Mouse (Mus musculus) stomach, embryonic 14.5 days (tissue): Measurements from ENCODE around the gene Camp. TPM values are rescaled to one million over a fixed set of nuclear protein-coding genes. Genes with fewer than 3 reads are reported as not detected.

ENCODE experiments used
- ATAC-seq: fragments of 200-750 bp; cut with Nextera tagmentation; 2 replicates; pipeline ENCODE4 v1.8.0; 2017; ENCODE audit warnings: low read depth, moderate TSS enrichment; ENCODE audit not compliant: insufficient number of reproducible peaks, insufficient read depth, low FRiP score
- H3K27ac ChIP-seq: fragments of 300-500 bp; sonication (generic); 2 replicates; pipeline ENCODE4 v1.5.1; 2014; ENCODE audit warnings: mild to moderate bottlenecking, low read length, moderate library complexity, mixed read lengths
- H3K27me3 ChIP-seq: fragments of 300-500 bp; sonication (generic); 2 replicates; pipeline ENCODE4 v1.6.1; 2014; ENCODE audit warnings: low read length, control low read depth, mixed read lengths; ENCODE audit not compliant: control insufficient read depth, insufficient read depth
- H3K36me3 ChIP-seq: fragments of 300-500 bp; sonication (generic); 2 replicates; pipeline ENCODE4 v1.6.1; 2014; ENCODE audit warnings: mild to moderate bottlenecking, control low read depth, low read length, moderate library complexity, mixed read lengths; ENCODE audit not compliant: control insufficient read depth, insufficient read depth
- H3K4me1 ChIP-seq: fragments of 300-500 bp; sonication (generic); 2 replicates; pipeline ENCODE4 v1.6.1; 2014; ENCODE audit warnings: low read length, control low read depth, mixed read lengths; ENCODE audit not compliant: control insufficient read depth, insufficient read depth
- H3K4me2 ChIP-seq: fragments of 300-500 bp; sonication (generic); replicated peaks from 2 replicates; pipeline ENCODE4 v1.6.1; 2014; ENCODE audit warnings: low read depth, low read length, control low read depth
- H3K4me3 ChIP-seq: fragments of 300-500 bp; sonication (generic); 2 replicates; pipeline ENCODE4 v1.5.1; 2014; ENCODE audit warnings: low read depth, low read length, control low read depth
- H3K9ac ChIP-seq: fragments of 300-500 bp; sonication (generic); replicated peaks from 2 replicates; pipeline ENCODE4 v1.6.1; 2014; ENCODE audit warnings: low read depth, mild to moderate bottlenecking, control low read depth, low read length, moderate library complexity, mixed read lengths
- H3K9me3 ChIP-seq: fragments of 300-500 bp; sonication (generic); 2 replicates; pipeline ENCODE4 v1.6.1; 2016; ENCODE audit warnings: low read depth, low read length, control low read depth; ENCODE audit not compliant: control insufficient read depth
- WGBS: fragments of 180-500 bp; shearing (Covaris S2); extraction: QIAGEN DNeasy Blood & Tissue Kit; methylation state at CpG from one replicate; pipeline ENCODE4 v1.1.7; 2014; 5-methylcytosine and 5-hydroxymethylcytosine counted together
- microRNA-seq: library from miRNA; unstranded; fragments of <30 nt; microRNA quantifications from one replicate; pipeline ENCODE4, GENCODE M21; 2016
- polyA plus RNA-seq: library from polyadenylated mRNA; unstranded; fragments of >200 nt; fragmentation: Nextera tagmentation; extraction: Ambion mirVana; gene quantifications from 2 replicates; pipeline ENCODE4 v1.2.1, GENCODE M21; 2014

Gene Camp
- polyA plus RNA-seq, 1 experiment from 2014 or later, result 7.8 TPM

GRCm38 (mm10) chr9:109798051-109798450 is 51.4 kb downstream of the Camp start:
- Histone ChIP-seq H3K9me3 (no peaks in the 10 kb centered on the region), H3K9ac (no peak overlapping the region), H3K4me3 (no peak overlapping the region), H3K27ac (no peak overlapping the region), H3K4me1 (no peaks in the 10 kb centered on the region), H3K27me3 (no peaks in the 10 kb centered on the region), H3K36me3 (no peaks in the 10 kb centered on the region), H3K4me2 (no peak overlapping the region)
- ATAC-seq, result no peak
- WGBS, result 89% methylated on average over 1 of the region's 1 CpGs

Small RNA genes lying within 50 kb of the gene (microRNA-seq; reads per million reads assigned to microRNA genes)
- gene Mir7089, result 1.3 reads per million

Other genes starting within 250 kb of the Camp start
- gene Fbxw24, start 223.6 kb downstream of the Camp start, polyA plus RNA-seq, result not detected in 2 replicates
- gene Fbxw25, start 185.0 kb downstream of the Camp start, polyA plus RNA-seq, result not detected in 2 replicates
- gene Fbxw18, start 146.9 kb downstream of the Camp start, polyA plus RNA-seq, result 0.17 TPM in 1 of 2 replicates, not detected in the other
- 0.13 TPM in 1 of 2 replicates, not detected in the other for gene Fbxw26, start 103.5 kb downstream of the Camp start, polyA plus RNA-seq
- gene Fbxw27, start 58.9 kb downstream of the Camp start, polyA plus RNA-seq, result not detected in 2 replicates
- not detected in 2 replicates for gene Spink8, start 37.3 kb downstream of the Camp start, polyA plus RNA-seq
- gene Nme6, start 16.9 kb downstream of the Camp start, polyA plus RNA-seq, result 59.9 and 74.0 TPM in 2 replicates
- 25.2 and 29.8 TPM in 2 replicates for gene Cdc25a, start 26.0 kb upstream of the Camp start, polyA plus RNA-seq
- gene Map4, start 81.8 kb upstream of the Camp start, polyA plus RNA-seq, result 62.0 and 65.2 TPM in 2 replicates